Comparison of ENCODE assay signal across 13 mouse cellular contexts in genomic region chr1:136638211-136638610, GRCm38 (mm10).
"Had no signal": no experiment of that assay in that cellular context is flagged by ENCODE, and none has a peak within 500 bp of the region (broad histone marks: within the 10 kb centered on the region; RNA-seq: fewer than 3 reads in every experiment).

No protein-coding gene starts in this region.

- DNase-seq: lung, embryonic 14.5 days; lung, postnatal 10 days; right cerebral cortex, adult 18-20 months; right cerebral cortex, postnatal 25 days; thymus, postnatal 4 days had no signal

- H3K36me3 ChIP-seq: liver, embryonic 12.5 days; midbrain, embryonic 12.5 days had no signal

- H3K4me3 ChIP-seq: limb, embryonic 15.5 days; liver, embryonic 12.5 days; megakaryocyte, embryonic 14.5 days; midbrain, embryonic 12.5 days had no signal

- ATAC-seq: intestine, embryonic 16.5 days; liver, embryonic 12.5 days; midbrain, embryonic 16.5 days had no signal

- H3K27ac ChIP-seq: limb, embryonic 15.5 days; liver, embryonic 12.5 days; macrophage; midbrain, embryonic 12.5 days; stomach, postnatal 0 days had no signal

- H3K4me1 ChIP-seq: limb, embryonic 15.5 days; midbrain, embryonic 12.5 days had no signal

- H3K4me2 ChIP-seq: limb, embryonic 15.5 days; liver, embryonic 12.5 days; lung, embryonic 14.5 days; midbrain, embryonic 12.5 days had no signal

- H3K27me3 ChIP-seq: limb, embryonic 15.5 days; liver, embryonic 12.5 days; megakaryocyte, embryonic 14.5 days; midbrain, embryonic 12.5 days had no signal

- H3K9me3 ChIP-seq: limb, embryonic 15.5 days; liver, embryonic 12.5 days; megakaryocyte, embryonic 14.5 days; midbrain, embryonic 12.5 days had no signal

- H3K9ac ChIP-seq: limb, embryonic 15.5 days; liver, embryonic 12.5 days; lung, embryonic 14.5 days; midbrain, embryonic 12.5 days had no signal
